Mouse (Mus musculus) bone marrow macrophage, adult 2 months (primary cell): Measurements from ENCODE around the gene Shd.

Source experiments
- CTCF ChIP-seq: IDR thresholded peaks from 2 replicates; pipeline ENCODE4 v1.5.1; 2012; ENCODE audit warnings: low read depth, mild to moderate bottlenecking, low read length, moderate library complexity
- POLR2A ChIP-seq: IDR thresholded peaks from 2 replicates; pipeline ENCODE4 v1.6.1; 2012; ENCODE audit warnings: mild to moderate bottlenecking, low read depth, low read length, borderline replicate concordance

DNA sequence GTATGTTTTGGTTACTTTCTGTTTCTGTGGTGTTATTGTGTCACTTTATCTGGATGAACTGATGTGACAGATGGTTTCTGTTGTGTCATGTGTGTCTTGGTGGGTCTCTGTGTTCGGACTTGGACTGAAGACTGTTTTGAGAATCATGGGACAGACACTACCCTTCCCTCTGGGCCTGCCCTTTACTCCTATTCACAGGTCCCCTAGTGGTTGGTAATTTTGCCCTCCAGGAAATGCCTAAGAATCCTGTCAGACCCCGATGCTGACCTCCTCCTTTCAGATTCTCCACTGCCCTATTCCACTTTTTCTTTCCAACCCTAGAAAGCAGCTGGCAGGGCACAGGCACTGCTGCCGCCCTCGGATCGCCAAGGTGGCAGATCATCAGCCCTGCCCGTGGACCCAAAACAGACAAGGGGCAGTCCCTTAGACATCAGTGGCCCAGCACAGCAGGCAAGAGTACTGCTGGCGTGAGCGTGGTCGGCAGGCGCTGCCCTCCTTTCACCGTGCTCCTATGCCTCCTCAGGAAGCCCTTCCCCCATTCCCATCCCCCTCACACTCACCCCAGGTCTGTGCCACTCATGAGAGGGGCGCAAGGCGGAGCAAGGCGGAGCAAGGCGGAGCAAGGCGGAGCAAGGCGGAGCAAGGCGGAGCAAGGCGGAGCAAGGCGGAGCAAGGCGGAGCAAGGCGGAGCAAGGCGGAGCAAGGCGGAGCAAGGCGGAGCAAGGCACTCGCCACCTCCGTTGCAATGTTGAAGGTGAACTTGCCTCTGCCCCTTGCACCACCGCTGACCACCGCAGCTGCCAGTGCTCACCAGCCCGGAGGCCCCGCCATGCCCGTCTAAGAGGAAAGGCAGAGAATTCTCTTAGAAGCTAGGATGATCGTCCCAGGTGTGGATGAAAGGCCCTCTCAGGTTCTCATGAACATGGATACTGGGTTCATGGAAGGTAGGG, 38.4 kb upstream of the Shd start:
- TF ChIP-seq CTCF (no peak), POLR2A (no peak)
